Mouse (Mus musculus) layer of hippocampus, postnatal 10 days (tissue): ENCODE measurements around the gene Gm17622. TPM values are rescaled to one million over a fixed set of nuclear protein-coding genes. Genes with fewer than 3 reads are reported as not detected.

Experiments used
- DNase-seq, 2 experiments: peaks; one replicate each; pipeline ENCODE4 v3.0.0; 2021; ENCODE audit warnings: low spot score in 2 of 2
- long read RNA-seq: library from polyadenylated mRNA; stranded (forward); transcript quantifications from one replicate; pipeline ENCODE4 v2.0.0, GENCODE M21; 2023
- total RNA-seq, 2 experiments: library from RNA; stranded (reverse); gene quantifications; 2 replicates each; pipeline ENCODE4 v1.2.3; 2021

Gm17622 gene
- not detected for total RNA-seq
- long read RNA-seq, result 0 reads

- DNase-seq, result no peak
Observed at GRCm38 (mm10) chr13:96490433-96490832, at the start of gene Gm17622. TSS of gene Gm17622 (plus strand) at chr13:96490733.

DNA sequence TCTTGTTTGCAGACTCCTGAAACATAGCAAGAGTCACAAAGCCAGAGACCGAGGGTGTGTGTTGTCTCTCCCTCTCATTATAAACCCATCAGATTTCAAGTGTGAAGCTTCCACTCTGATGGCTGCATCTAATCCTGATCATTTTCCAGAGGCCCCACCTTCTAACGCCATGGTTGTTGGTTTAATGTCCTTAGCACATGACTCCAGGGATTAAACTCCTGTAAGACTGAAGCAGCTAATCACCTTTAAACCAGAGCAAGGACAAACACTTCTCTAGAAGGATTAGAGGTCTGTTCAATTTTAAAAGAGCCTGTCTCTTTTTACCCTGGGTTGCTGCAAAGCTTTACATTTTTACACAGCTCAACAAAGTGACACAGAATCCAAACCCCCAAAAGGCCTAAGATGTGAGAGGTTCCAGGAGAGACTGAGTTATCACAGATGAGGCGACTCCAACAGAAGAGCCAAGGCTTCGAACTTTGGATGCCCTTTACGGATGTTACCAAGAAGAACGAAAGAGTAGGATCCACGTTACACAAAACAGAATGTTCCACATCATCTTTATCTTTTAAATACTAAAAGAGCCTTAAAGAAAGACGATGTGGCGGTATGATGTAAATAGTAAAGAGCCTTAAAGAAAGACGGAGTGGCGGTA, 40.2 kb upstream of the Gm17622 start:
- no peak for DNase-seq

DNA sequence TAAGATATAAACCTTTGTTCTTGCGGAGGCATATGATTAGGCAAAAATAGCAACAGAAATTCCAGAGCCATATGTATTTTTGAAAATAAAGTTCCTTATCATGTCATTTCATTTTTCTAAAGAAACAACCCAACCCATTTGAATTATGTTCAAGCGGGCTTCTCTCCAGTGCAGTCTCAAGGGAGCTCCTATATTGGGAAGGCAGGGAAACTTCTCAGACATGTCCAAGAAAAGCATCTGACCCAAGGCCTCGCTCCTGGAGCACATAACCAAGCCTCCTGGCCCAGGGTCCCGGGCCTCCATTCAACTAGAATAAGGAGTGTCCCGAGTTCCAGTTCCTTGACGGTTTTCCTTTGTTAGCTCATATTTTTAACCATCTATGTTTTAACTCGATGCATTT, 39.7 kb upstream of the Gm17622 start:
- no peak for DNase-seq

- no peak for DNase-seq
Observed at GRCm38 (mm10) chr13:96451386-96452140, 39.0 kb upstream of the Gm17622 start.

GRCm38 (mm10) chr13:96452621-96453020, 37.9 kb upstream of the Gm17622 start:
- DNase-seq, result no peak

GRCm38 (mm10) chr13:96454288-96454687, 36.2 kb upstream of the Gm17622 start:
- no peak for DNase-seq

DNA sequence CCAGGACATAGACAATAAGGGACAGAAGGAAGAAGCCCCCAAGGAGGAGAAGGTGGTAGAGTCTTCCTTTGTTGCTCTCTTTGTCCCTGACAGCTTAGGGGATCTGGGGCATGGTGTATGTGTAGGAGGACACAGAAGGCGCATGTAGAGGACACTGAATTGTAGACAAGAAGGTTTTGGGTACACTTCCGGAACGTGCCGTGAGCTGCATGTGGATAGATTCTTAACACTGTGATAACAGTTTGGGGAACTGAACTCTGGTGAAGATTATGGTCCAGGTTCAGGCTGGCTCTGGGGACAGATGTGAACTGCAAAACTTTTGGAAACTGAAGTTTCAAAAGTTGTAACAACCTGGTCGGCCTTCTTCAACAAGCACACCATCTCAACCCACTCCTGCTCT, 33.0 kb upstream of the Gm17622 start:
- no peak for DNase-seq

- DNase-seq, result no peak
Observed at GRCm38 (mm10) chr13:96458018-96458417, 32.5 kb upstream of the Gm17622 start.

- no peak for DNase-seq
Observed at GRCm38 (mm10) chr13:96458606-96459005, 31.9 kb upstream of the Gm17622 start.

DNA sequence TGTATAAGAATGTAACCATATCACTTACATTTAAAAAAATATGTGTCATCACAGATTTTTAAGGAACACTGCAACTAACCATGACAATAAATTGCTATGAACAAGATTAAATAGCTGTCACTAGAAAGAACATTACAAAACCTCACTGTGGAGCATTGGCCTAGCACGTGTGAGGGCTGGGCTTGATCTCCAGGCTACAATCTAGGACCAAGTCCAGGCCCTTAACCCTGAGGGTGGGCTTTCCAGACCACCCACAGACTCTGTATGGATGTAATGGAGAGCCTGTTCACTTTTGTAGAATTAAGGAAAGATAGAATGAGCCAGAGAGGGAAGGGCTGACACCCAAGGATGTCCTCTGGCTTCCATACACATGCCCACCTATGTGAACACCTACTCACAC, 27.9 kb upstream of the Gm17622 start:
- DNase-seq, result no peak

DNA sequence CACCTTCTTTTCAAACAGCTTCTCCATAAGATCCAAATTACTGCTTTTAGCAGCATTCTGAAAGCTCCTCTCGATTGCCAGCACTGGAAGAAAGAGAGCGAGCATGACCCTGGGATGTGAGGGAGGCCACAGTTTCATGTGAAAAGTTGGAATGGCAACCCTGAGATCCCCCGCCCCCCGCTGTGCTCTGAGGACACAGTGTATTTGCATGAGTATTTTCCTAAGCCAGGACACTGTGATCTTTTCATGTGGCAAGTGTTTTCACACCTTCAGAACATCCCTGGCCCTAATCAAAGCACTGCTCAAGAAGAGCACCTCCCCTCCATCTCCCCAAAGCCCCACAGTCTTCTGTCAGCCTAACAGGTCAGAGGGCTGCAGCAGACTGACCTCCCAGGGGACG, 25.2 kb upstream of the Gm17622 start:
- DNase-seq, result no peak

DNA sequence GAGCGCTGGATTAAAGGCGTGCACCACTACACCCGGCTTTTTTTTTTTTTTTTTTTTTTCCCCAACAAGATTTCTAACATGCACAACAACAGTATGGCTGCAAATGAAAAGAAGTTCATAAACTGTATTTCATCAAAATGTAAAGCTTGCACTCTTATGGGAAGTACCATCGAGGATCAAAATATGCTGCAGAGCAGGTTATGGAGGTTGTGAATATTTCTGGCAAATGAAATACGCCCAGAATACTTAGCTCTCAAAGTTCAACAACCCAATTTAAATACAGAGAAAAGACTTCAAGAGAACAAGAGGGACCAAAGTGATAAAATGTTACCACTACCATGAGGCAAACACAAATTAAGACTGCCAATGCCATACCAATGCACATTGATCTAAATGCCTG, 21.9 kb upstream of the Gm17622 start:
- DNase-seq, result no peak

DNA sequence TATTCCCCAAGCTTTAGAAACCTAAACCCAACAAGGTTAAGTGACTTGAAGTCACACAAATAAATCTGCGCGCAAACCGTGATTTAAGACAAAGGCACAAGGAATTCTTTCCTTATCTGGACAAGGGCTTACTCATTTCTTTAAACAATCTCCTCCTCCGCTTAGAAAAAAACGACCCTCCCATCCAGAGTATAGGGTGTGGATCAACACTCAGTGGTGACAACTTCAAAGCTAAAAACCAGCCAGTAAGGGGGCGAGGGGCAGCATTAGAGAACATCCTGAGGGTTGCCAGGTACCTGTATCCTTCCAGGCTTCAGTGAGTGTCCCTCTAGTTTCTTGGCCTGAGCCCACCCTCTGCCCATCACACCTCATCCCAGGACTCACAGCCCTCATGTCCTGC, 20.0 kb upstream of the Gm17622 start:
- no peak for DNase-seq

DNA sequence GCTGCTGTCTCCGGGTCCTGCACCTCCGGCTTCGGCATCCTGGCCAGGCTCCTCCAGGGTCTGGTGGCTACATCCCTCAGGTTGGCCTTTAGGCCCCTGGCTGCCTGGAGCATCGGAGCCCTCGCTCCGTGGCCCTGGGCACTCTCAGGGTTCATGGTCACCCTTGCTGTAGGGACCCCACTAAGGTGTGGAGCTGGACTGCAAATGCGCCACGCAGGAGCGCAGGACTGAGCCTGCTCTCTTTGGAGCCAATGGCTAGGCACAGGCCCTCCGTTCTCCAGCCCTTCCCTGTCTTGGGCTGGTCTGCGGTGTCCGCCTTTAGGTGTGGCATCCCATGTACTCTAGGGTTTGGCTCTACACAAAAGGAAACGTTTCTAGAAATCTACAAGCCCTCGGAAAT, 19.6 kb upstream of the Gm17622 start, which contains the start of gene Ankdd1b:
Gene Ankdd1b (minus strand): TSS at position 242 of the 400 bp plus-strand sequence.
- DNase-seq, result peak in 1 of 2 experiments; percentile 9

DNA sequence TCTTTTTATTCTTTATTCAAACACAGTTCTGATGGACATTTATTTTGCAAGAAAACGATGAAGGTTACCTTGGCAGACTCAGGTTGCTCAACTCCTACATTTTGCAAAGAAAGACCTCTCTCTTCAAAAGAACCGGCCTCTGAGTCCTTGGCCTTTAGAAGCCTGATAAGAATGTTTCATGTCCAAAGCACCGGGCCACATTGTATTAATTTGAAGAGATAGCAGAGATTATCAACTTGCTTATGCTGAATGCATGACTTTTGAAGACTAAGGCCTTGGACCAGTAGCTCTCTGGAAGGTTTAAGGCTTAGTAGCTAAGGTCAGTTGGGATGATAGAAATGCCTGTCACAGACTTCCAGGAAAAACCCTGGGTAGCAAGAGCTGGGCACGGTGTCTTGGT, 13.3 kb upstream of the Gm17622 start:
- no peak for DNase-seq

DNA sequence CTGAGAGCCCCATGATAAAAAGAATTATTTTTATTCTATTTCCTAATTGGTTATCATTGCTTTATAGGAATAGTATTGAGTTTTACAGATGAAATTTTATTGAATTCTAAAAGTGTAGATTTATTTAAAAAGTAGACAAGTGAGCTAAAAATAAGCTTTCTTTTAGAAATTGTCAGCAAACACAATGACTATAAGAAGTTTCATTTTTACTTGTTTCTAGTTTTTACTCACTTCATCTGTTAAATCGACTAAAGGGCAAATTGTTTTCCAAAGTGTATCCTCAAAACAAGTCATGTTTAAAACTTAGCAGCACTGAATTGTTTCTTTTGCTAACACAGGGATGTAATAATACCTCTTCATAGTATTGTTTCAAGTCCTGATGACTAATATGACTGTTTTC, 11.5 kb upstream of the Gm17622 start:
- no peak for DNase-seq

DNA sequence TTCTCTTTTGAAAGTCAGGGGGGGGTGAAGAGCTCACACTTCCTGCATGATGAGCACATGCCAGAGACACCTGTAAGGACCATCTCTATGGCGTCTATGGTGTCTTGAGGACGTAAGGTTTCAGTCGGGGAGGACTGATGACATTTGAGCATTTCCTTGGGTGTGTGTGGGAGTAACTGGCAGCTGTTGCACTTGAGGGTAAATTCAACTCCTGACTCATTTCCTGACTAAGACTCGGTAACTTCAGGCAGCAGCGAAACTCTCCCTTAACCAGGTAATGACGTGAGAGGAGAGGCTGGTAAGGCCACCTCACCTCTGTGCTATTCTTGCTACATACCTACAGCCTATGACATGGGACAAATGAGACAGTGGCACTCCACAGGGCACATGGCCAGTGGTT, 3.3 kb upstream of the Gm17622 start:
- no peak for DNase-seq

GRCm38 (mm10) chr13:96487968-96488367, 2.6 kb upstream of the Gm17622 start:
- no peak for DNase-seq

DNA sequence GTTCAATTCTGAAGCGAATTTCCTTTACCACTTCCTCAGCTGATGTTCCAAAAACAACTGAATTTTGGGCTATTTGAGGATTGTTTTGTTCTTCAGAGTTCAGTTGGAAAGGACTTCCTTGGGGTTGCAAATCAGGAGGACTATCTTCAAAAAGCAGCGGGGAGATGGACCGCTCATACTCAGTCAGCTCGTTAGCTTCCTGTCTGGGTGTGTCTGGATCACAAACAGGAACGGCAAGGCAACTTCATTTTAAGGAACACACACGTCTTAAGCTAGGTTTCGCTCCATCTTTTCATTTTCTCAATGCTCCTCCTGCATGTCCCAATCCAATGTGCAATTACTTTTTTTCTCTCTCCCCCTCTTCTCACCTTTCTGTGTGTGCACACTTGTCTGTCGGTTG, 6.1 kb downstream of the Gm17622 start:
- DNase-seq, result no peak

- no peak for DNase-seq
Observed at GRCm38 (mm10) chr13:96499891-96500290, 9.4 kb downstream of the Gm17622 start.

DNA sequence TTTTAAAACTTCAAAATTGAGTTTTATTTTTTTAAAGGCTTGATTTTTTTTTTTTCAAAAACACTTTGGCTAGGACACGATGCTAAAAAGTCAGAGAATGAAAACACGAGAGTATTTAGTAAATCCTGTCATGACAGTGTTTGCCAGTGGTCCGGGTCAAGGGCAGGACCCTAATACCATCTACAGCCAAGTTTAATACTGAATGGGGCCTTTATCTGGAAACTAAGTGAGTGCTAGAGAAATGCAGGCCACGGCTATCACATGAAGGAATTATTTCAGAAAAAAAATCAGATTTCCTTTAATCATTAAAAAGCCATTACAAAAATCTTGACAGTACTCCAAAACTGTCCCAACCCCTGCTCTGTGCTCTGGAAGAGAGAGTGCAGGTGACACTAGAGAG, 15.1 kb downstream of the Gm17622 start:
- DNase-seq, result no peak

- DNase-seq, result no peak
Observed at GRCm38 (mm10) chr13:96506313-96506712, 15.8 kb downstream of the Gm17622 start.

DNA sequence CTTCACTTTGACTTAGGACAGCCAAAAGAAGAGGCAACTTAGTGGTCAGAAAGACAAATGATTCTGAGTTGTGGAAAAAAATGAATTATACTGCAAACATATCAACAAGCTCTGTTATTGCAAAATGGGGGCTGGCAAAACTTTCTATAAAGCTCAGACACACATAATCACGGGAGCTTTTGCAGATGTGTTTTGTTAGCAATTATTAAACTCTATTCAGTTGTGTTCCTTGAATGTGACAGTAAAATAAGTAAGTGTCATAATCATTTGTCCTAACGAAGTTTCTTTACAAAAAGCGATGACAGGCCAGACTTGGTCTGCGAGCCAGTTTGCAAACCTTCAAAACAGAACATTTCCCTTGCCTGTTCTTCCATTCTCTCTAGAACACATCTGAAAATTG, 17.0 kb downstream of the Gm17622 start:
- no peak for DNase-seq
